Mouse (Mus musculus) intestine, postnatal 0 days (tissue): ENCODE measurements around the gene Col19a1. TPM values are rescaled to one million over a fixed set of nuclear protein-coding genes. Genes with fewer than 3 reads are reported as not detected.

Source experiments
- ATAC-seq: fragments of 200-750 bp; cut with Nextera tagmentation; 2 replicates; pipeline ENCODE4 v1.8.0; 2017; ENCODE audit warnings: mild to moderate bottlenecking, moderate TSS enrichment, moderate library complexity
- H3K27ac ChIP-seq: fragments of 300-500 bp; sonication (generic); 2 replicates; pipeline ENCODE4 v1.5.1; 2014; ENCODE audit warnings: mild to moderate bottlenecking, low read depth, low read length, moderate library complexity
- H3K27me3 ChIP-seq: fragments of 300-500 bp; sonication (generic); replicated peaks from 2 replicates; pipeline ENCODE4 v1.6.1; 2014; ENCODE audit warnings: low read length, mixed read lengths; ENCODE audit not compliant: control insufficient read depth, insufficient read depth
- H3K36me3 ChIP-seq: fragments of 300-500 bp; sonication (generic); 2 replicates; pipeline ENCODE4 v1.6.1; 2014; ENCODE audit warnings: mild to moderate bottlenecking, moderate library complexity; ENCODE audit not compliant: control insufficient read depth, insufficient read depth
- H3K4me1 ChIP-seq: fragments of 300-500 bp; sonication (generic); replicated peaks from 2 replicates; pipeline ENCODE4 v1.6.1; 2014; ENCODE audit warnings: antibody characterized with exemption, low read length, mixed read lengths; ENCODE audit not compliant: control insufficient read depth, insufficient read depth
- H3K4me2 ChIP-seq: fragments of 300-500 bp; sonication (generic); replicated peaks from 2 replicates; pipeline ENCODE4 v1.6.1; 2014; ENCODE audit warnings: low read depth, mild to moderate bottlenecking, moderate library complexity
- H3K4me3 ChIP-seq: fragments of 300-500 bp; sonication (generic); 2 replicates; pipeline ENCODE4 v1.5.1; 2014; ENCODE audit warnings: low read depth, low read length
- H3K9ac ChIP-seq: fragments of 300-500 bp; sonication (generic); 2 replicates; pipeline ENCODE4 v1.6.1; 2014; ENCODE audit warnings: mild to moderate bottlenecking, low read depth, low read length
- H3K9me3 ChIP-seq: fragments of 300-500 bp; sonication (generic); 2 replicates; pipeline ENCODE4 v1.6.1; 2016; ENCODE audit warnings: mixed run types; ENCODE audit not compliant: control insufficient read depth
- CTCF ChIP-seq: sonication (generic); IDR thresholded peaks from 2 replicates; pipeline ENCODE4 v1.5.1; 2016; ENCODE audit warnings: low read depth, mild to moderate bottlenecking, control low read depth, antibody characterized with exemption, moderate library complexity
- WGBS: fragments of 180-500 bp; shearing (Covaris S2); extraction: QIAGEN DNeasy Blood & Tissue Kit; methylation state at CpG from one replicate; pipeline ENCODE4 v1.1.7; 2014; 5-methylcytosine and 5-hydroxymethylcytosine counted together
- polyA plus RNA-seq: library from polyadenylated mRNA; unstranded; fragments of >200 nt; fragmentation: Nextera tagmentation; extraction: Ambion mirVana; gene quantifications from 2 replicates; pipeline ENCODE4 v1.2.1, GENCODE M21; 2015

Col19a1 gene
- polyA plus RNA-seq, 1 experiment from 2014 or later = 0.38 TPM

GRCm38 (mm10) chr1:24267022-24267421 lies 320.2 kb downstream of the Col19a1 start:
- ATAC-seq = no peak
- no peak overlapping the region for H3K4me2 ChIP-seq
- WGBS = 64% methylated on average over 3 of the region's 3 CpGs
- no peak overlapping the region for H3K27ac ChIP-seq
- no peaks in the 10 kb centered on the region for H3K27me3 ChIP-seq
- no peak for TF ChIP-seq CTCF
- no peaks in the 10 kb centered on the region for H3K9me3 ChIP-seq
- H3K4me3 ChIP-seq = no peak overlapping the region
- H3K9ac ChIP-seq = no peak overlapping the region
- H3K36me3 ChIP-seq = no peaks in the 10 kb centered on the region
- no peaks in the 10 kb centered on the region for H3K4me1 ChIP-seq

DNA sequence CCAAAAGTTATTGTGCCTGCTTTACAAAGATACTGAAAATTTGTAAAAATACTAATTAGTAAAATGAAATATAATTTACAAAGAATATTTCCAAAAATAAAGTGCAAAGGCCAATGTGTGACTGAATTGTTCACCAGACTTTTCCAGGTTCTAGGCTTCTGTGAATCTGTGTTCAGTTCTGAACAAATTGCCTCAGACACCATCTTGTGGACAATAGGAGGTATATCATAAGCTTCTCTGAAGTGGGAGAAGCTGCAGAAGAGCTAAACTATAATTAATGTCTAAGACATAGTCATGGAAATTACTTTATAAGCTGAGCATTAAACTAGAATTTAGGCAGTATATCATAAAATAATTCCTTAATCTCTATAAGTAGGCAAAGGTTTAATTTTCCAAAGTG lies 326.1 kb downstream of the Col19a1 start:
- no peaks in the 10 kb centered on the region for H3K27me3 ChIP-seq
- no peaks in the 10 kb centered on the region for H3K9me3 ChIP-seq
- TF ChIP-seq CTCF = peak; percentile 11; the same call in 1 of the 2 replicates
- H3K27ac ChIP-seq = no peak overlapping the region
- H3K4me2 ChIP-seq = no peak overlapping the region
- H3K36me3 ChIP-seq = no peaks in the 10 kb centered on the region
- no peak overlapping the region for H3K9ac ChIP-seq
- no peak for ATAC-seq
- no peaks in the 10 kb centered on the region for H3K4me1 ChIP-seq
- no peak overlapping the region for H3K4me3 ChIP-seq

GRCm38 (mm10) chr1:24259419-24259818 lies 327.9 kb downstream of the Col19a1 start:
- TF ChIP-seq CTCF = no peak

GRCm38 (mm10) chr1:24257961-24258360 lies 329.3 kb downstream of the Col19a1 start:
- Histone ChIP-seq H3K27me3 (no peaks in the 10 kb centered on the region), H3K4me1 (no peaks in the 10 kb centered on the region), H3K4me2 (no peak overlapping the region), H3K9ac (no peak overlapping the region), H3K36me3 (no peaks in the 10 kb centered on the region), H3K9me3 (no peaks in the 10 kb centered on the region), H3K4me3 (no peak overlapping the region), H3K27ac (no peak overlapping the region)
- no peak for ATAC-seq
- no peak for TF ChIP-seq CTCF
- WGBS = 74% methylated on average over 5 of the region's 5 CpGs

More at GRCm38 (mm10) chr1:24259419-24259818, 327.9 kb downstream of the Col19a1 start:
- H3K9ac ChIP-seq = no peak overlapping the region
- H3K4me2 ChIP-seq = no peak overlapping the region
- H3K4me3 ChIP-seq = no peak overlapping the region
- no peaks in the 10 kb centered on the region for H3K27me3 ChIP-seq
- H3K9me3 ChIP-seq = no peaks in the 10 kb centered on the region
- WGBS = 76% methylated on average over 6 of the region's 6 CpGs
- ATAC-seq = no peak
- H3K36me3 ChIP-seq = no peaks in the 10 kb centered on the region
- no peak overlapping the region for H3K27ac ChIP-seq
- H3K4me1 ChIP-seq = no peaks in the 10 kb centered on the region

GRCm38 (mm10) chr1:24249105-24249664 lies 338.1 kb downstream of the Col19a1 start:
- no peaks in the 10 kb centered on the region for H3K4me1 ChIP-seq
- H3K4me2 ChIP-seq = no peak overlapping the region
- peak; percentile 94 for TF ChIP-seq CTCF
- no peak for ATAC-seq
- no peak overlapping the region for H3K27ac ChIP-seq
- no peaks in the 10 kb centered on the region for H3K27me3 ChIP-seq
- no peak overlapping the region for H3K4me3 ChIP-seq
- no peaks in the 10 kb centered on the region for H3K36me3 ChIP-seq
- H3K9me3 ChIP-seq = no peaks in the 10 kb centered on the region
- 46% methylated on average over 3 of the region's 3 CpGs for WGBS
- H3K9ac ChIP-seq = no peak overlapping the region

DNA sequence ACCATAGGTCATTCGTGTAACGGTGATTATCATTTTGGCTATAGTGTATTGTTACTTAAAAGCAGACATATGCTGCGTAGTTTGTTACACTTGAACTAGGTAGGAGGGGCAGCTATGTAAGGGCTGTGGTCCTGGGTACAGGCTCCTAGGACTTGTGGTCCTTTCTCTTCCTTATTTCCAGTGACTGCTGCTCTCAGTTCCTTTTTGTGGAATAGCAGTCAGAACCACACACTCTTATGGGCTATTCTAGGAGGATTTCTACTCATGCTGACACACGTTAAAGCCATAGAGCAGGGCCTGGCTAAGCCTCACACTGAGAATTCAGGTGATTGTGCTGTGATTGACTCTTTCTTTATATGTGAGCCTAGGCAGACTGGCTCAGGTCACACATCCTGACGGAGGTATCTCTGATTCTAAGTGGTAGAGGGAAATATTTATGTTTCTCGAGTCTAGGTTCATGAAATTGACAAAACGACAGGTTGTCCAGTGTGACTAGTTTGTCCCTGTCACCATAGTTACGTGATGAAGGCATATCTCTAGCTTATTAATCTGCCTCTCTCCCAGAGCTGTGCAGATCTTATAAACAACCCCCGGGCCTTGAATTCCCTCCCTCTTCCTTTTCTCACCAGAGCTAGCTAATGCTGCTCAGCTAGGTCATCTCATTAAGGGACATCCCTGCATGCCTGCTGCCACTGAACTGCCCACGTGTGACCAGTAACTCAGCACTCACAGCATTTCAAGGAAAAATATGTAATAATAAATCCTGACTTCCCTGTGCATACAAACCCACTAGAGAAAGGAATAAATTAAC lies 338.8 kb downstream of the Col19a1 start:
- H3K9me3 ChIP-seq = no peaks in the 10 kb centered on the region
- H3K27me3 ChIP-seq = no peaks in the 10 kb centered on the region
- no peaks in the 10 kb centered on the region for H3K36me3 ChIP-seq
- no peak overlapping the region for H3K27ac ChIP-seq
- no peak overlapping the region for H3K9ac ChIP-seq
- H3K4me1 ChIP-seq = no peaks in the 10 kb centered on the region
- WGBS = 66% methylated on average over 10 of the region's 10 CpGs
- TF ChIP-seq CTCF = no peak
- no peak for ATAC-seq
- no peak overlapping the region for H3K4me2 ChIP-seq
- no peak overlapping the region for H3K4me3 ChIP-seq
